Mouse (Mus musculus): ENCODE measurements at regions not wholly inside any gene's neighbourhood (a gene's known extent, or its start where the extent isn't known, plus 50 kb on each side); places are given as distances from the start of the nearest gene placed in this dataset.

DNA sequence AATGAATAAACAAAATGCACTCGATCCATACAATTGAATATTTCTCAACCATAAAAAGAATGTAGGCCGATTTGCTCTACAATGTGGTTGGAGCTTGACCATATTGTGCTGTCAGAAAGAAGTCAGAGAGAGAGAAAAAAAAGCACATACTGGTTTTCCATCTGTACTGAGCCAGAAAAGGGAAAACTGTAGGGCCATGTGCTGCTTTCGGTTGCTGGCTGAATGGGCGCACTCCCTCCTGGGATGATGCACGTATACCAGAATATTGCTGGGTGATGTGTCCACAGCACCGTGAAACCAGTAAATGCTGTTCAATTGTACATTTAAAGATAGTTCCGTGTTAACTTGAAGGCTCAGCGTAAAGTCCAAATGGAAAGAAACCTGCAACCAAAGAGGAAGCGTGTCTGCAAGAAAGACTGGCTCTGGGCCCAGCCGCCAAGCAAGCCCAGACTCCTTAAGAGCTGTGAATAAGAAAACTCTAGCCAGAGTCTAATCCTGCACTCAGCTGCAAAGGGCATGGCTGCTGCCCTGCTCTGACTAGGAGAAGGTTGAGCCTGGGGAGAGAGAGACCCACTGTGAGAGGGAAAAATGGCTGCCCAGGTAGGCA lies 355.2 kb upstream of the Kcnab2 start:
- no peak for TF ChIP-seq CTCF (IDR thresholded peaks at IDR 0.05; ENCODE audit: control insufficient read depth, insufficient read depth, insufficient read length)
- no peak for TF ChIP-seq MAX (IDR thresholded peaks at IDR 0.05)
- TF ChIP-seq CEBPB (IDR thresholded peaks at IDR 0.05; ENCODE audit: low read depth), result no peak
- no peak for TF ChIP-seq FOSL1 (IDR thresholded peaks at IDR 0.05; ENCODE audit: insufficient read depth, low read length, poor library complexity, severe bottlenecking)
- no peak for TF ChIP-seq MYOD1 (IDR thresholded peaks at IDR 0.05; ENCODE audit: control insufficient read depth, insufficient read length, low read depth)

Measured in C2C12 (cell line).